Mouse (Mus musculus) left cerebral cortex, adult 11 months (tissue): Measurements from ENCODE around the gene Rsbn1l.

Experiments
- DNase-seq: peaks from one replicate; pipeline ENCODE4 v3.0.0; 2022; ENCODE audit warnings: low spot score

Rsbn1l gene

DNA sequence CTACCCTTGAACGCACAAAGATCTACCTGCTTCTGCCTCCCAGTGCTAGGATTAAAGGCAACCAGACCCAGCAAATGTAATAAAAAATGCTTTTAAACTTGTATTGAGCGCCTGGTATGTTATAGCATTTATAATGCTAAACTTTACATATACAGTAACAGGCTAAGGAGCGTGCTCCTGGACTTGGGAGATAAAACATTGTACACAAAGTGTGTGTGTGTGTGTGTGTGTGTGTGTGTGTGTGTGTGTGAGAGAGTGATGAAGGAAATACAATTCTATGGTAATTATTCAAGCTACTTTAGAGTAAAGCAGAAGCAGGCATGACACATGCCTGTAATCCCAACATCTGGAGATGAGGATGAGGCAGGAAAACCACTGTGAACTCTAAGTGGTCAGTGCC lies at the start of gene Rsbn1l:
Rsbn1l (minus strand) TSS at position 101 of the 400 bp plus-strand sequence.
- DNase-seq: no peak

DNA sequence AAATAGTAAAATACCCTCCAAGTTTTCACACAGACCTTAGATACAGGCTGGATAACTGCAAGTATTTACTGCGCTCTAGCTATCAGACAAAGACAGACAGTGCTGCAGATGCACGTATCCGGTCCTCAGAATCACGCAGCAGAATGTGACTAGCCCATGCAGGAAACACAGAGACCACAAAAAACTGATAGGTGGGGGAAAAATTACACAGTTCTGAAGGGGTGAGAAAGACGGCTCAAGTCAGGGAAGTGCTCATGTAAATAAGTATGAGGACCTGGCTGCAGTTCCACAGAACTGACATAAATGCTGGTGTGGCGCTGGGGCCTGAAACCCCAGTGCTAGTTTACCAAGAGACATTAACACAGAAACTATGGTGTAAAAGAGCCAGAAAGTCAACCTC lies 46.5 kb upstream of the Rsbn1l start:
- DNase-seq: no peak

DNA sequence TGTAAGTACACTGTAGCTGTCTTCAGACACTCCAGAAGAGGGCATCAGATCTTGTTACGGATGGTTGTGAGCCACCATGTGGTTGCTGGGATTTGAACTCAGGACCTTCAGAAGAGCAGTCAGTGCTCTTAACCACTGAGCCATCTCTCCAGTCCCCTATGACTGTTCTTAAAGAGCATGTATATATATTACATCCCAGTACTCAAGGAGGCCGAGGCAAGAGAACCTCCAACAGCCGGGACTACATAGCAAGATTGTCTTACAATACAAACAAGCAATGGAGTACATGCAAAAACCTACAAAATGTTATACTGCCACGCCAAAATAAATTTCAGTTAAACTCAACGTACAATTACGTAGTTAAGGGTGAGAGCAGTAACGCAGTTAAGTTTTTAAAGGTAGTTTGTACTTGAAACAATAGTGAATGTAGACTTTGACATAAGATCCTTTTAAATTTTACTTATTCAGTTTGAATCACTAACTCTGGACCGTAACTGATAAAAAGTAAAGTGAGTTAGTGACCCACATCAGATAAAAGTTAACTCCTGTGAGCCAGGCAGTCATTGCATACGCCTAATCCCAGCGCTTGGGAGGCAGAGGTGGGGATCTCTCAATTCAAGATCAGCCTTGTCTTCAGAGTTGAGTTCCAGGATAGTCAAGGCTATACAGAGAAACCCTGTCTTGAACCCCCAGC lies 45.6 kb upstream of the Rsbn1l start:
- DNase-seq: no peak

DNA sequence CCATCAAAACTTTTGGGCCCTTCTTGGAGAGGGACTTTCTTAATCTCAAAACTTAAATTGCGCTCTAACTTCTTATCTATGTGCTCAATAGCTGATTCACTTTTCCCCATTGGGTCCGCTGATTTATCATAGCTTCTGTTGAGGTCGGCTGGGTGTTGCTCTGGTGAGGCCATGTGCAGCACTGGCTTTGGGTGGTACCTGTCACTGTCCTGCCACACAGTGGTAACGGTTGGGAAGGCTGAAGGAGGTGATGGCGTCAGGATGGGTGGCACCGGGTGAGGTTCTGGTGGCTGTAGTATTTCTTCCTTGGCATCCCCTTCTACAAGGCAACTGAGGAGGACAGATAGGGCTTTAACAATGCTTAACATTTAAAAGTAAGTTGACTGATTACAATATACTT lies 42.2 kb upstream of the Rsbn1l start:
- DNase-seq: no peak

DNA sequence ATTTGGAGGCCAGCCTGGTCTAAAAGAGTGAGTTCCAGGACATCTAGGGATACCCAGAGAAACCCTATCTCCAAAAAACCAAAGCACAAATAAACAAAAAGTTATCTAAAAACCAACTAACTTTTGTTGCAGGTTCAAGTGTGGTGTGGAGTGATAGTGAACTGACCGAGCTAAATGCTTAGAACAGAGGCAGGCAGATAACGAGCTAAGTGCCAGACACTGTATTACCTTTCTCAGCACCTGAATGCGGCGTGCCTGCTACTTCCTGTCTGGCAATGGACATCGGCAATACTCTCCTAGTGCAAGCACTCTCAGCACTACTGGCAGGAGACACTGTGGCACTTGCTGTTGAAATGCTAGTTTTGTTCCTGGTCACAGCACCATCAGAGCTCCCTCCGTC lies 41.4 kb upstream of the Rsbn1l start:
- DNase-seq: no peak

DNA sequence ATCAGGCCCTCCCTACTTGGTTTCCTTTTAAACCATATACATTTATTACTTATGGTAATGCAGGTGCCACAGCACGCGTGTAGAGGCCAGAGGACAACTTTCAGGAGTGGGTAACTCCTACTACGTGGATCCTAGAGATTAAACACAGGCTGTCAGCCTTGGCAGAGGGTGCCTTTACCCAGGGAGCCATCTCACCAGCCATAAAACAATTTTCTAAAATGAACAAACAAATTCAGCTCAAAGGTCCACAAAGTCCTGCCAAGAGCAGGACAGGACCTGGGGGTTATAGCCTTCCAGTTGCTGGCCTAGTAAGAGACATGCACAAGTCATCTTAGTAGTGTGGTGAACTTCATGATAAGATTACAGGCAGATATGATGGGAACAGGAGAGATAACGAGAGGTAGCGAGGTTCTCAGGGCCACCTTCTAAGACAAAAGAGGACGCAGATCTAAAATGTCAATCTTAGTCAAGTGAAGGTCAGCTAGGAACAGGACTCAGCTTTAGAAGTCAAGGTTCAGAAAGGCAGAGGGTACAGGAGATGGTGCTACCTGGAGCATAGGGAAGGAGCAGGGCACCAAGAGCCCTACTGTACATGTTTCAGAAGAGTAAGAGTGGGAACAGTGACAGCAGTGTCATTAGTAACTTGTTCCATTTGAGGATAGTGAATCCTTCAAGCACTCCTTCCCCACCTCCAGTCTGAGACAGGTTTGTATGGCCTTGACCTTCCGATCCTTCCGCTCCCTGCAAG lies 34.0 kb upstream of the Rsbn1l start:
- no peak for DNase-seq

DNA sequence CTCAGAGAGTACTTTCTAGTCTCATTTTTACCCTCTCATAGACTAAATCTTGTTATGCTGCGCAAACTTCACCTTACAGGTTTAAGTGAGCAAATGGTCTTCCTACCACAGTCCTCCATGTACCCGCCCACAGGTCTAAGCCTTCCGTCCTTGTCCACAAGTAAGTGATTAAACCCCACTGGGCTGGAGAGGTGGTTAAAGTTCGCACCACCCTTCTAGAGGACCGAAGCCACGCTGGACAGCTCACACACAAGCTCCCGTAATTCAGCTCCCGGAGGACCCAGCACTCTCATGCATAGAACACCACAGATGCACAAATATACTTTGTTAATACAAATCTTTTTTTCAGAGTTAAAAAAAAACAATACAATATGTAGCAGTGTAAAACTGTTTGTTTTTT lies 30.1 kb upstream of the Rsbn1l start:
- DNase-seq: no peak

DNA sequence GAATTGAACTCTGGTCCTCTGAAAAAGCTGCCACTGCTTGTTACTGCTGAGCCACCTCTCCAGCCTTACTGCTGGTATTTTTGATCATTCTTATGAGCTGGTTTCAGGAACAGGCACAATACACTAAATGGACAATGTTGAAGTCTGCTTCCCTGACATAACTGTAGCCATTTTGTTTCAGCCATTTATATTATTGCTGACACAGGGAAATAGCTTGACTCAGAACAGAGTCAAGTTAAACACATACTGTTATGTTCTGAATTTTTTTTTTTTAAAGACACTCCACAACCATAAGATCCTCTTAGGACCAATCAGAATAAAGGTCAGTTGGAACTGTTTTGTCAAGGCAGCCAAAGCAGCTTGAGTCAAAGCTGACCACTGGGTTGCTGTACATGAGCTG lies 27.3 kb upstream of the Rsbn1l start:
- DNase-seq: no peak

DNA sequence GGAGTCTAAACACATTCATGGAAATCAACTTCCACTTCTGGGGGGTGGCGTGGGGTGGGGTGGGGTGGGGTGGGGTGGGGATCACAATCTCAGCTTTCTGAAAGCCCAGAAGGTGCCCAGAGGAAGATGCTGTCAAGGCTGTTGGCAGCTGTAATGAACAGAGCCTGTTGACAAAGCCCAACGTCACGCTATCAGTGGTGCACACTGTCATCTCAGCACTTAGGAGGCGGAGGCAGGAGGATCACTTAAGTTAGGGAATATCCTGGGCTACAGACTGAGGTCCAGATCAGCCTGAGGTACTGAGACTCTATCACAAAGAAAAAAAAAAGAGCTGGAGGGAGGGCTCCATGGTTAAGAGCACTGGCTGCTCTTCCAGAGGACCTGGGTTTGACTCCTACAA lies 18.5 kb upstream of the Rsbn1l start:
- no peak for DNase-seq

DNA sequence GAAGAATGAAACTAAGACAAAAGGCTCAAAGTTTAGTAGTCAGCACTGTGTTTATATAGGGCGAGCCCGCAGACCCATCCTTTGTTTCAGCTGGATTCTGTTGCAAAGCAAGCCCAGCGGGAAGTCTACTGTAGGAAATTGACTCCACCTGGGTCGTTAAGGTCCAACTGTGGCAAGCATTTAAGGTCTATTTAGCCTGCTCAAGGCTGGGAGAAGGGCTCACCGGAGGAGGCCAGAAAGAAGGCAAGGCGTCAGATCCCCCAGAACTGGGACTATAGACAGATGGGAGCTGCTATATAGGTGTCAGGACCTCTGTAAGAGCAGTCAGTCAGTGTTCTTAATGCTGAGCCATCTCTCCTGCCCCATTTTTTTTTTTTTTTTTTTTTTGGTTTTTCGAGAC lies 17.8 kb upstream of the Rsbn1l start:
- no peak for DNase-seq

DNA sequence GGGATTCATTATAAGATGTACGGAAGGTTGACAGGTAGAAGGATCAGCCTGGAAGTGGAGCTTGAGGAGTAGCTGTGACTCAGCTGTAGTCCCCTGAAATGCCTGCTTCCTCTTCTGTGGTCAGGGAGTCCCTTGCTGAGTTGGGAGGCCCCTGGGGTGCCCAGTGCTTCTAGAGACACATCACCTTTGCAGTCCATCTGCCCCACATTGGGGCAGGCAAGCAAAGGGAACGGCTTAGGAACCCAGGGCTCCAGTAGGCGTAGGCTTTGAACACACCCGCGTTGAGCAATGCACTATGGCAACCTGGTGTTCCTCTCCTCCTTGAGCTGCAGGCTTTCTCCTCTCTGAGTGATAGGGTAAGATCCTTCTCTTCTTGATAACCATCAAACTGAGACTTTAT lies 16.9 kb upstream of the Rsbn1l start:
- no peak for DNase-seq

DNA sequence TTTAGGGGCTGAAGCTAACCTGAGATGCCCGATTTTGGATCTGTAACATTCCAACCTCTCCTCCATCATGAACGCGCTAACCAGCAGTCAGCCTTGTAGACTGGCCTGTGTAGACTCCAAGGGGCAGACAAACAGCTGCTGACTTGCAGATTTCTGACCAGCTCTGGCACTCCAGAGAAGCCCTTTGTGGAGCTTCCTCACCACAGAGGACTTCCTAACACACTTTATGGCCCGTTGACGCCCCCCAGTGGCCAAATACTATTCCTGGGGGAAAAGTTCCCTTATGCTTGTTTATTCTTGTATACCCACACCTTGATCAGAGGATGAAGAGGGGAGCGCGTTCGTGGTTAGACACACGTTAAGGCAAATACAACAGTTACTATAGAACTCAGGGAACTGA lies 12.8 kb upstream of the Rsbn1l start:
- DNase-seq: no peak

DNA sequence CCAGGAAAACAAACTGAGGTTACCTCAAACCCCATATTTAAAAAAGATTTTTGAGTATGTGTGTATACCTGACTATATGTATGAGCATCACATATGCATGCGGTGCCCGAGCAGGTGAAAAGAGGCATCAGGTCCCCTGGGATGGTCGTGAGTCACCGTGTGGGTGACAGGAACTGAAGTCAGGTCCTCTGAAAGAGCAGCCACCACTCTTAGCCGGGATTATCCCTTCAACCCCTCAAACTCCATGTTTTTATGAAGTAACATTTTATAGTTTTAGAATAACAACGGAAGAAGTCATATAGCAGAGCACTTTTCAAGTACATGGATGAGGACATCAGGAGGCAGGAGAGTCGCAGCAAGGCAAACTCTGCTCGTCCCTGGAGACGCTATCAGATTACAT lies 12.3 kb upstream of the Rsbn1l start:
- no peak for DNase-seq

DNA sequence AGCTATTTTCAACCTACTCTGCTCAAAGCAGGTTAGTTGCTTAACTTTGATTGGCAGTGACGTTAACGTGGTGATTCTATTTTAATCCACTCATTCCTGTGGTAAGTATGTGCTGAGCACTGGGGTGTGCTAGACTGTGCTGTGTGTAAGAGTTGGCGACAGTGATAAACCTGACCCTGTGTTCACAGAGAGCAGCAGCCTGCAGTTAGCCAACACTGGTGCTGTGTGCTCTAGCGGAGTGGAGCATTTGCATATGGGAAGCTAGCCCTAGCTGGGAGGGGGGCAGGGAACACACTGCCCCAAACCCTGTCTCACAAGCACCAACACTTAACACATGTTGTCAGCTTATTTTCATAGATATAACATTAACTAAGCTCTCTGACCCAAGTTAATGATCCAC lies 11.7 kb upstream of the Rsbn1l start:
- DNase-seq: no peak

DNA sequence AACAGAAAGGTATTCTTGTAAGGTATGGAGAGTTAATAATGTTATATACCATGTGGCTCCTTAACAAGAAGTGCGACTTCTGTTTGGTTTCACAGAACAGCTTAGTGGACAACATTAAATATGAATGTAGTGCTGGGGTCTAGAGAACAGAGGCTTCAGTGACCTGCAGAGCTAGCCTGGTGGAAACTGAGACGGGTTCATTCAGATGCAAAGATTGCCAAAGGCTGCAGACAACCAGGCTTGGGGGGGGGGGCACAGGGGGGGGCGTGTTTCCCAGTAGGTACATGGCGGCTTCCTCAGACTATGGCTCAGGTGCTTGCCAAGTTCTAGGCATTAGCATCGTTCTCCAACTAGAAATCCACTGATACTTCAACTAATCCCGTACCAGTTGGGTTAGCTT lies 8.2 kb upstream of the Rsbn1l start:
- no peak for DNase-seq

DNA sequence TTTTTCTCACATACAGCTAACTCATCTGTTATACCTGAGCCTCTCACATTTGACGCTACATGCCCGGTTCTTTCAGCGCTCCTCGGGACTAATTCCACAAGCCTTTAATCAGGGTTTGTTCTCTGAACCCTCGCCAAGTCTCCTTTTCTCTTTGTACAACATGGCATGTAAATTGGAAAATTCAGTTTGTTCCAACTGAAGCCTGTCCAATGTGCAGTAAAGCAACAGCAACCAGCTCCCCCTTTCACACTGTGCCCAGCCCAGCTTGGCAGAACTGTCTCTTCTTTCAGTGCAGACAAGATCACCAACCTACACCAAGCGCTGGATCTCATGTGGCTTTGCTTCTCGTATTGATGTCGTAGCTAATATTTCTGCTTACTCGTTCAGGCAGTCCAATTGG lies 7.1 kb upstream of the Rsbn1l start:
- no peak for DNase-seq

DNA sequence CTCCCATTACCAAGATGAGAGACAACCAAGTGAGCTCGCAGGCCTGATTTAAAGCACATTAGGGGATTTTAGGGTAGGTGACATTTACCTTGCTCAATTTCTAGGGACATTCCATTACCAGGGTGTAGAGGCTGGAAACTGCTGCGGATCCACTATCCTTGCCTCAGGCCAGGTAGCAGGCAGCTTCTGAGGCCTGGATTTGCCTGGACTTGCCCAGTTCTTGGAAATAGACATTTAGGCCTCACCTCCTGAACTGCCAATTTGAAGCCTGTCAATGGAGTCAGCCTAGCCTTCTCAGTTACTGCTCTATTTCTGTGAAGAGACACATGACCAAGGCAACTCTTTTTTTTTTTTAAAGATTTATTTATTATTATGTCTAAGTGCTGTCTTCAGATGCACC lies 4.7 kb upstream of the Rsbn1l start:
- DNase-seq: no peak

DNA sequence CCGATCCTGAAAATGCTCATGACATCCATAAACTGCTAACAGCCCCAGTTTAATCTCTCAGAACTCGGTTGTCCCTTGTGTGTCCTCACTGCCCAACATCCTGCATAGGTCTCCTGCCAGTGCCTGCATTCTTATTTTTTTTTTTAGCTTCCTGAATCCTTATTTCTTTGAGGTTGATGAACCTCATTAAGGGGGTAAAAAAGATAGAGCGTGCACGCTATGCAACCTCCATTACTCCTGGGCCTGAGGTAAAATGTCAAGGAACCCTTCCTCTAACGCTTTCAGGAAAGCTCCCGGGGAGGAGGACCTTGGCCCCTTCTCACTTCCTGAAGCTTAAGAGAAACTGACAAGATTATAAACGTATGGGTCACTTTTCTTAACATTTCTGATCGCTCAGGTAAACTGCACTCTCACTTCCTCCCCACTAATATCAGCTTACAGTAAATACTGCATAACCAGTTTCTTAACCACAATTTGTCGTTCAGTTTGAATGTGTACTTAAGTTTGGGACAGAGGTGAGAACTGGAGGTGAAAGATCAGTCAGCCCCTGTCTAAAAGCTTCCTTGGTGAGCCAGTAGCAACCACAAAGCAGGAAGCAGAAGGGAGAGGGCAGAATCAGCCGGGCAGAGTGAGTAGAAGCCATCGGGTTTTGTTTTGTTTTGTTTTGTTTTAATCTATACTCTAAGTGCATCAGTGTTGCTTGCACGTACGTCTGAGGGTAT lies 923 bp downstream of the Rsbn1l start:
- DNase-seq: no peak

DNA sequence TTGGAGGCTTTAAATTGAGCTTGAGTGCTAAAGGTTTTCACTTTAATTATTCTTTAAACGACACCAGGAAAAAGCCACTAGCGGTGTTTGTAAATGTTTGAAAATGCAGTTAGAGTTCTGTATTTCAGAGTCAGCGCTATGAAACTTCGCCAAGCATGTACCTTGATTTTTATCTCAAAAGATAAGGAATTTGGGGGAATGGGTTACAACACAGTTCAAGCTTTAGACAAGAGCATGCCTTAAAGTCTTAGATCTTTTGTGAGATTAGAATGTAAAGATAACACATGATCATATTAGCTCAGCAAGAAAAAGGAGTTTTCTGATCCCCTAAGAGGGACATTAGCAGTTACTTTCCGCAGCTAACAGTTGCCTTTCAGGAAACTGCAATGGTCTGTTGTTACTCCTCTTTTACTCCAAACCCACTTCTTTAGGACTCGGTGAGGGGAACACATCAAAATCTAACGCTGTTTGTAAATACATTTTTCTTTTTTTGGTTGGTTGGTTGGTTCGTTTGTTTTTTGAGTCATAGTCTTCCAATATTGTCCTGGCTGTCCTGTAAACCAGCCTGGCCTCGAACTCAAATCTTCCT lies 3.8 kb downstream of the Rsbn1l start:
- DNase-seq: no peak

DNA sequence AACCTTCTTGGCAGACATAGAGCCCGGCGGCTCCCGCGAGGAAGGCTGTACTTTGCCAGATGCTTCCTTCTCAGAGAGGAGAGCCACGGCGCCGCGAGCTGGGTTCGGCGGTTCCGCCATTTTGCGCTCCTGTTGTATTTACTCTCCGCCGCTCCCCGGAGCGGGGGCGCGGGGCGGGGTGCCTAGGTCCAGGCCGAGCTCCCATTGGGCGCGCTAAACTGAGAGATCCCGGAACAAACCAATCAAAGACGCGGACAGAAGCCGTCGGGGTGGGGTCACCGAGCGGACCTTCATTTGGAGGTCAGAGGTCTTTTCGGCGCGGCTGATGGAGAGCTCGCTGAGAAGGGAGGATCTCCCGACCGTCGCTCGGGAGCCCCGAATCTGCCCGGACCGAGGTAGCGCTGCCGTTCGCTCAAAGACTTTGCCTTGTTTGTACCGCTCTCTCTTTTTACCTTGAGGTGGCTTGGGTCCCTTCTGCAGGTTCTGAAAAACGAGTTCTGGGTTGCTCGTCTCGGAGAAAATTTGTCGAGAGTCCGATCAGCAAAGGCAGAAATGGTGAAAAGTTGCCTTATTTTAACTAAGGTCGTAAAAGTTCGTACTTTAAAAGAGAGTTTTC lies 4.4 kb downstream of the Rsbn1l start:
- DNase-seq: peak; percentile 96

DNA sequence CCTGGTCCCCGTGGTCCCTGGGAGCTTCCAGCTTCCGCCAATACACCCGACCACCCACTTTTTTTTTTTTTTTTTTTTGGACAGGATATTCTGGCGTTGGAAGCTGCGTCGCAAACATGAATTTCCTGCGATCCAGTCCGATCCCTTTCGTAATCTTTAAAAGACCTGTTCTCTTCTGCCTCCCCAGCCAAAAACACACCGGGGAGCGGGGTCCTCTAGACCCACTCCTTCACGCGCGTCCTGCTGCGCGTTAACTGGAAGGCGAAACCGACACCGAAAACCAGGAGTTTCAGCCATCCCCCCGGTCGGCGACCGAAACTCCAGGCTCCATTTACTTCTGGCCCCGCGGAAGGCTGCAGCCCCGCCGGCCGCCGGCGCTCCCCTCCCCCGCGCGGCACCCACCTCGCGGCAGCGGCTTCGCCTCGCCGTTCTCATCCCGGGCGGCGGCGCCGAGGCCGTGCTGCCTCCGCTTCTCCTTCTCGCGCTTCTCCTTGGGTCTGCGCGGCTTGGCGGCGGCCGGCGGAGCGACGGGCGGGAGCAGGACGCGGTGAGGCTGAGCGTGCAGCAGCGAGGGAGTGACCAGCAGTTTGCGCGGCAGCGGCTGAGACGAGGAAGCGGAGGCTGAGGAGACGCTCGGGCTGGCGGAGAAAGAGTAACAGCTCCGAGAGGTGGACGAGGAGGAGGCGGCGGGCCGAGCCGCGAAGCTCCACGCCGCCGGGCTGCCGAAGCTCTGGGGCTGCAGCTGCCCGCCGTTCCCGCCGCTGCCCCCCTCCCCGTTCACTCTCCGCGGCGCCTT lies 5.1 kb downstream of the Rsbn1l start:
- no peak for DNase-seq

DNA sequence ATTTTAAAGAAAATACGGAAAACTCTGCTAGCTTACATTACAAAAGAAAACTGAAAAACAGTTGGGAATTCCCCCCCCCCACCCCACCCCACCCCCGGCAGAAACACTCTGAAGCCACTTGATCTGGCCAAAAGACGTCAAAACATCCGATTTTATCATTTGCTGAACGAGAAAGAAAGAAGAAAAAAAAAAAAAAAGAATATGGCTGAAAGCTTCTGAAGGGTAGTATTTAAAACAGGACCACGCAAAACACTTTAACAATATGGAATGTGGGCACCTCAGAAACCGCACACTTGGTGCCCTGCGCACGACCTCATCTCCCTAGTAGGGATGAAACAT lies 5.7 kb downstream of the Rsbn1l start:
- no peak for DNase-seq
